Mouse (Mus musculus) yolk sac, embryonic 10.5 days (tissue): ENCODE data around the gene Sult2a6.

Experiments
- DNase-seq: peaks from one replicate; pipeline ENCODE4 v3.0.0-alpha.2; 2017; ENCODE audit warnings: low spot score

Sult2a6 gene

GRCm38 (mm10) chr7:14254770-14255169 is at the start of gene Sult2a6:
Sult2a6 (minus strand) TSS chr7:14254870.
- DNase-seq: no peak

GRCm38 (mm10) chr7:14215231-14215630 is 39.4 kb downstream of the Sult2a6 start:
- DNase-seq: no peak

GRCm38 (mm10) chr7:14203417-14203816 is 51.3 kb downstream of the Sult2a6 start:
- no peak for DNase-seq

- DNase-seq: no peak
Measured at GRCm38 (mm10) chr7:14202487-14202886, 52.2 kb downstream of the Sult2a6 start.
